Mouse (Mus musculus): ENCODE measurements around the gene Prkd2. TPM values are rescaled to one million over a fixed set of nuclear protein-coding genes. Genes with fewer than 3 reads are reported as not detected.

Gene Prkd2
- 49.9 and 56.7 TPM in 2 replicates for total RNA-seq (2023)

GRCm38 (mm10) chr7:16842645-16843063 lies at the start of gene Prkd2:
TSS of gene Prkd2 (plus strand) at chr7:16842902.

GRCm38 (mm10) chr7:16815351-16815941 lies 27.3 kb upstream of the Prkd2 start, which contains the start of gene Strn4:
TSS of gene Strn4 (plus strand) at chr7:16815889.

GRCm38 (mm10) chr7:16816475-16817122 lies 26.1 kb upstream of the Prkd2 start, which contains the start of gene Fkrp:
TSS of gene Fkrp (minus strand) at chr7:16816732.

GRCm38 (mm10) chr7:16875310-16875325 lies 32.4 kb downstream of the Prkd2 start, which contains the start of gene Dact3:
TSS of gene Dact3 (plus strand) at chr7:16875317.

GRCm38 (mm10) chr7:16891641-16892351 lies 49.1 kb downstream of the Prkd2 start, which contains the start of gene Gng8:
TSS of gene Gng8 (plus strand) at chr7:16891786.

GRCm38 (mm10) chr7:16906281-16906680 lies 63.6 kb downstream of the Prkd2 start, which contains the start of gene Ptgir:
TSS of gene Ptgir (plus strand) at chr7:16906490.

Other genes with a start within 250 kb of the Prkd2 start
- 2.0 and 2.7 TPM in 2 replicates for gene Arhgap35, start 227.9 kb upstream of the Prkd2 start, total RNA-seq (2023)
- not detected in 2 replicates for gene Ceacam15, start 167.2 kb upstream of the Prkd2 start, total RNA-seq (2023)
- gene Ceacam9, start 121.0 kb upstream of the Prkd2 start, total RNA-seq (2023): not detected in 2 replicates
- 135 and 156 TPM in 2 replicates for gene Ap2s1, start 104.5 kb upstream of the Prkd2 start, total RNA-seq (2023)
- 34.0 and 39.3 TPM in 2 replicates for gene Slc1a5, start 61.6 kb upstream of the Prkd2 start, total RNA-seq (2023)
- gene Strn4, start 27.0 kb upstream of the Prkd2 start, total RNA-seq (2023): 62.7 and 95.2 TPM in 2 replicates
- 12.1 and 12.7 TPM in 2 replicates for gene Fkrp, start 26.2 kb upstream of the Prkd2 start, total RNA-seq (2023)
- gene Dact3, start 32.4 kb downstream of the Prkd2 start, total RNA-seq (2023): not detected in 2 replicates
- not detected in 2 replicates for gene Gng8, start 48.9 kb downstream of the Prkd2 start, total RNA-seq (2023)
- gene Ptgir, start 63.6 kb downstream of the Prkd2 start, total RNA-seq (2023): 21.1 and 23.1 TPM in 2 replicates
- gene Calm3, start 81.2 kb downstream of the Prkd2 start, total RNA-seq (2023): 191 and 202 TPM in 2 replicates
- not detected in 2 replicates for gene Pnmal2, start 101.8 kb downstream of the Prkd2 start, total RNA-seq (2023)
- gene Pnmal1, start 116.8 kb downstream of the Prkd2 start, total RNA-seq (2023): not detected in 2 replicates
- 0.23 TPM in 1 of 2 replicates, not detected in the other for gene Gm42372, start 140.2 kb downstream of the Prkd2 start, total RNA-seq (2023)
- gene Ccdc8, start 149.8 kb downstream of the Prkd2 start, total RNA-seq (2023): 0.25 and 0.39 TPM in 2 replicates
- gene Ppp5c, start 185.0 kb downstream of the Prkd2 start, total RNA-seq (2023): 36.9 and 38.7 TPM in 2 replicates
- 0.06 and 0.07 TPM in 2 replicates for gene Hif3a, start 219.5 kb downstream of the Prkd2 start, total RNA-seq (2023)
- 0.23 TPM in 1 of 2 replicates, not detected in the other for gene Psg16, start 231.1 kb downstream of the Prkd2 start, total RNA-seq (2023)

Measured in neutrophil, adult 65 days (primary cell).